Mouse (Mus musculus): ENCODE results near the gene Akr1b10.

DNA sequence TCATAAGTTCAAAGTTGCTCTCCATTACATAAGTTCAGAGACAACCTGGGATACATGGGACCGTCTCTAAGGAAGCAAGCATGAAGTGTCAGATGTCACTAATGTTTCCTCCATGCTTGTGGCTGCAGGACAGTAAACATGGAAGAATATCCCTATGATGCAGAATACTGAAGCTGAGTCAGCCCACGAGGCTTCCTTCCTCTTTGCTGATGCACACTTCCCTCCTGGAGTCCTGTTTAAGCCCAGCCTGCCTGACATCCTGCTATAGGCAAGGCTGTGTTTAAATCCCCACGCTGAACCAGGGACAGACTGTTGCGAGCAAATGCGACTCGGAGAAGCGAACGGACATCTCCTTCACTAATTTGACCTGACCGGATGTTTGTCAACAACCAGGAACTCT, 16.0 kb upstream of the Akr1b10 start:
- TF ChIP-seq CTCF (IDR thresholded peaks at IDR 0.05; ENCODE audit: low read depth, low read length) (no peak), EP300 (IDR thresholded peaks at IDR 0.05; ENCODE audit: insufficient read depth, low read depth, low read length) (no peak)

Measured in ES-Bruce4 (cell line).